Mouse (Mus musculus): ENCODE results near the gene Atp7a.
"Not testable (repeated sequence)": the region's sequence is repeated elsewhere in the genome, so short reads cannot be mapped to it uniquely, and the experiment has no call there.

The Atp7a gene

DNA sequence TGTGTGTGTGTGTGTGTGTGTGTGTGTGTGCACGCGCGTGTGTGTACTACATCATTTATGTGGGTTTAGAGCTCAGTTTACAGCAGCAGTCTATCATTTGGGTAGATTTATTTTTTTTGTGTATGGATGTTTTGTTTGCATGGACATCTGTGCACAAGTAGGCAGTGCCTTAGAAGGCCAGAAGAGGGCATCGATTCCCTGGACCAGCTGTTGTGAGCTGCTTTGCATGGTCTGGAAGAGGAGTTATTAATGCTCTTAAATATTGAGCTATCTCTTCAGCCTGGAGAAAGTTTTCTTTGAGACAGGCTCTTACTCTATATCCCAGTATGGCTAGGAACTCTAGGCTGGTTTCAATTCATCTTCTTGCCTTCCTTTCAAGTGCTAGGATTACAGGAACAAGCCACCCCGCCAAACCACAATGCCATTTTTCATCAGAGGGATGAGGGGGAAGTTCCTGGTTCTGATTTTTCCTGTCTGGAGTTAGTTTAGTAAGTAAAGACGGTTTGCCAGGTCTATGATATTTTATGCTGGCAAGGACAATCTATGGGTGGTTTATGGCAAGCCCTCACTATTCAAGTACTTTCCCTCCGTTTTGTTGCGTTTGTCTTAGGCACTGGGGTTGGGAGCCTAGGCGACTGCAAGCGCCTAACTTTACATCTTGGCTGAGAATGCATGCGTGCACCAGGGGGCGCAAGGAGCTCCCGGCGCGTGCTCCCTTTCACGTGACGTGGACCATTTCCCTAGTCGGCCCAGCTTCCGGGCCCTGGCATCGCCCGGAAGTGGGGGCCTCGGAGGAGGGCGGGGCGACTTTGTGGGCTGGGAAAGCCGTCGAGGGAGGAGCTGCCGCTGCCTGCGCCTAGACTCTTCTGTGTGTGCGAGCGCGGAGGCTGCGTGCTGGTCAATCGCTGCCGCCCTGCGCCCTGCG lies at the start of gene Atp7a:
TSS of gene Atp7a (plus strand) at position 859 of the 925 bp plus-strand sequence.
- peak; percentile 89 for DNase-seq

DNA sequence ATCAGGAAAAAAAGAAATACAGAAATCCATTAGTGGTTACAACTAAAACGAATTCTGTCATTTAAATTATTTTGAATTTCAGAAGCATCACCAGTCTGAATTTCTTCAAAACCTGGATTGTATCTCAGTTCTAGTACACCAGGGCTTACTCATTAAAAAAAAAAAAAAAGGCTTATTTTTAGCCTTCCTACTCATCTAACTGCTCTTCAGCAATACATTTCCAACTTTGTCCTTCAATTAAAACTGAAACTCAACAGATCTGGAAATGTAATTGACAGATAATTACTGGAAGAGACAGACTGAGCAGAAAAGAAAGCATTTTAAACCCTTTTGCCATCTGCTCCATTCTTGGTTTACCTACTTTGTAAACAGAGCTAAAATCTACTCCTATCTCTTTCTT lies 25.5 kb upstream of the Atp7a start:
- no peak for DNase-seq

DNA sequence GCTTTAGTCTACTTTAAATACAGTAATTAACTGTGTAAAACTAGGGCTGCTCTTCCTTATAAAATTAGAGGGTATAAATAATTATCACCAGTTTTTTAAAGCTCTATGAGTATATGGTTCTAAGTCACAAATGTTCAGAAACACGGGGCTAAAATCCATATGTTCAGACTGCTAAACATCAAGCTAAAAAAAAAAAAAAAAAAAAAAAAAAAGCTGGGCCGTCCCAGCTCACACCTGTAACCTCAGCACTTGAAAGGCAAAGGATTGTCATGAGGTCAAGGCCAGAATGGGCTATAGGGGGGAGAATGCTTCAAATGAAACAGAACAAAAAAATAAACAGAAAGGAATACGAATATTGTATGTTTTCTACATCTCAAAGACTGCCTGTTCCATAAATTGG lies 16.3 kb upstream of the Atp7a start:
- no peak for DNase-seq

DNA sequence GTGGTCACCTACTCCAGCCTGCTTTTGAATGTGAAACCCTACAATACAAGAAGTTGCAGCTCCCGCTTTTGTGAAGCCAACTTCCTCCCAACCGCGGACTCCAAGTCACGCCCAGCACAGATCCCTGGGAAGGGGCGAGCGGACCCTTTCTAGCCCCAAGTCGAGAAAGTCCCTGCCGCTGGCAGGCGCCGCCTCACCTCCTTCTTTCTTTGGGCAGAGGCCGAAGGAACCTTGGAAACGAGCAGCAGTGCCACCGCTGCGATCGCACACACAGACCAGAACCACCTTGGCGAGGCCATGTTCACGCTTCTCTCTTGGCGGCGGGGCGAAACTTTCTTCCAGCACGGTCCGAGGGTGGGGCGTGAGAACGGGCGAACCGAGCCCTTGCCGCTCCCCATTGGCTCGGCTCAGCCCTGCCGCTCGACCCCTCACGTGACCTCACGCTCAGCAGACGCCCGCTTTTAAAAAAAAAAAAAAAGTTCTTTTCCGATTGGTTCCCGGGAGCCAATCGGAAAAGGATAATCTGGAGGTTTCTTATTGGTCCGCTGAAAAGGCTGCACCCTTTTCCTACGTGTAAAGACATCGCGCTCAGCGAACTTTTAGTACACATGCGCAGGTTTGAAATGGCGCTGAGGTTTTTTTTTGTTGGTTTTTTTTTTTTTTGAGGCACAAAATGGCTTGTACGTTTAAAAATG lies 15.5 kb upstream of the Atp7a start, which contains the start of gene Magt1:
TSS of gene Magt1 (minus strand) at position 442 of the 695 bp plus-strand sequence.
- DNase-seq, result peak; percentile 86

GRCm38 (mm10) chrX:106012559-106012958 lies 14.5 kb upstream of the Atp7a start:
- no peak for DNase-seq

GRCm38 (mm10) chrX:106013217-106013616 lies 13.9 kb upstream of the Atp7a start:
- peak; percentile 60 for DNase-seq

DNA sequence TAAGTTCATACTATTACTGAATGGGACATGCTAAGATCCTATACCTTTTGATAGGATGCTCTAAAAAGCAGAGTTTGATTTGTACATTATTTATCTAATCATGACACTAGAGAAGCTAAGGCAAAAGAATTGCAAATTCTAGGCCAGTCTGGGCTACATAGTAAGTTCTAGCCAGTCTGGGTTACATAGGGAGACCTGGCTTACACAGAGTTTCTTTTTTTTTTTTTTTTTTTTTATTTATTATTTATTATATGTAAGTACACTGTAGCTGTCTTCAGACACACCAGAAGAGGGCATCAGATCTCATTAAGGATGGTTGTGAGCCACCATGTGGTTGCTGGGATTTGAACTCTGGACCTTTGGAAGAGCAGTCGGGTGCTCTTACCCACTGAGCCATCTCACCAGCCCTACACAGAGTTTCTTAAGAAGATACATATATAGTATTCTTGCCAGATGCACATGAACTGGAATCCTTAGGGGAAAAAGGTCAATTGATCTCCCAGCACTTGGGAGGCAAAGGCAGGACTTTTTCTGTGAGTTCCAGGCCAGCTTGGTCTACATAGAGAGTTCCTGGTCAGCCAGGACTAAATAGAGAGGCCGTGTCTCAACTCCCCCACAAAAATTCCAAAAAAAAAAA lies 12.2 kb upstream of the Atp7a start:
- DNase-seq, result not testable (repeated sequence)

GRCm38 (mm10) chrX:106015571-106016322 lies 11.3 kb upstream of the Atp7a start, which contains the start of gene Cox7b:
Cox7b (plus strand) TSS chrX:106015700.
- DNase-seq, result peak; percentile 72

- DNase-seq, result no peak
These were observed 10.0 kb upstream of the Atp7a start for GRCm38 (mm10) chrX:106017102-106017501.

DNA sequence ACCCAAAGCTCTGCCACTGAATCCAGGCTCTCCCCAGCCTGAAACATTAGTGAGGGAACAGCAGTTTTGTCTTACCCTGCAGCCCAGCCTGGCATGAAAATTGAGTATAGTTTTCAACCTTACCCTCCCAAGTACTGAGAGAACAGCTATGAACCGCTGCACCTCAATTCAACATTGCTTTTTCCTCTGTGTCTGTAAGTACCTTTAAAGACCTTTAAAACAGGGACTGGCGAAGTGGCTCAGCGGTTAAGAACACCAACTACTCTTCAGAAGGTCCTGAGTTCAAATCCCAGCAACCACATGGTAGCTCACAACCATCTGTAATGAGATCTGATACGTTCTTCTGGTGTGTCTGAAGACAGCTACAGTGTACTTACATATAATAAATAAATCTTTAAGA lies 9.6 kb upstream of the Atp7a start:
- no peak for DNase-seq

DNA sequence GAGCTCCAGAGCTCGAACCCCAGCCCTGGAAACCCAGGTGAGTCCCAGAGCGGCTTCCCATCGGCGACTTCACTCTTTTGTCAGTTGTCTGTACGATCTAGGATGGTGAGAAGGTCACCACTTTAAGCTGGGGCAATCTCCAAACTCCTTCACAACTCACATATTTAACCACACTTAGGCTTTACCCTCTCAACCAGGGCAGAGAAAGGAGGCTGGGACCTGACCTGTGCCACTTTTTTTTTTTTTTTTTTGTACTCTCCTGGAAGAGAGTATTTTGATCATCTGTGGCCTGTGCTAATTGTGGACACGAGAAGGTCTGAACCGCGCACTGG lies 233 bp downstream of the Atp7a start:
- DNase-seq, result no peak

GRCm38 (mm10) chrX:106030176-106030575 lies 3.1 kb downstream of the Atp7a start:
- DNase-seq, result no peak

GRCm38 (mm10) chrX:106031124-106031523 lies 4.0 kb downstream of the Atp7a start:
- DNase-seq, result no peak

GRCm38 (mm10) chrX:106035727-106036126 lies 8.7 kb downstream of the Atp7a start:
- DNase-seq, result no peak

GRCm38 (mm10) chrX:106037185-106037752 lies 10.2 kb downstream of the Atp7a start:
- DNase-seq, result no peak

- DNase-seq, result no peak
These were observed 17.0 kb downstream of the Atp7a start for GRCm38 (mm10) chrX:106043863-106044617.

- no peak for DNase-seq
These were observed 18.4 kb downstream of the Atp7a start for GRCm38 (mm10) chrX:106045455-106045854.

DNA sequence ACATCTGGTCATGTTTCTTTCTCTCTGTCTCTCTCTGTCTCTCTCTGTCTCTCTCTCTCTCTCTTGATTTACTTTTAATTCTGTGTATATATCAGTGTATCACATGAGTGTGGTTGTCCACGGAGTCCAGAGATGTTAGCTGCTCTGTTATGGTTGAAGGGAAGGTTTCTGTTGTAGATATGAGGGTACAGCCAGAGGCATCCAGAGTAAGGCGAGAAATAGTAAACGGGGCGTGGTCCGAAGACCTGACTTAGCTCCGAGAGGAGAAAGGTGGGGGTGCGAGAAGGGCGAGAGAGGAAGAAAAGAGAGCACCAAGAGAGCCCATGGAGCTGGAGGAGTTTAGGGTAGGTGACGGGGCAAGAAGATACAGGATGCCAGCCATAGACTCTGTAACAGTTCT lies 18.9 kb downstream of the Atp7a start:
- DNase-seq, result no peak

- DNase-seq, result no peak
These were observed 21.1 kb downstream of the Atp7a start for GRCm38 (mm10) chrX:106048191-106048590.

DNA sequence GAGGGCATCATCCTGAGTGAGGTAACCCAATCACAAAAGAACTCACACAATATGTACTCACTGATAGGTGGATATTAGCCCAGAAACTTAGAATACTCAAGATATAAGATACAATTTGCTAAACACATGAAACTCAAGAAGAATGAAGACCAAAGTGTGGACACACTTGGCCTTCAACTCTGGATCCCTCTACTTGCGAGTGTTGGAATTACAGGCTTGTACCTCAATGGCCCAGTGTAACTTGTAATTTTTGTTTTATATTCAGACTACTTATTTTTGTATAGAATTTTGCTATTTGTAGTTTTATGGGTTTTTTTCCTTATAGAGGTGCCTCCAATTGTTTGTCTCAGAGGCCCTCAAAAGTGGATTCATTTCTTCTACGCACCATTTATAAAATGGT lies 50.8 kb downstream of the Atp7a start:
- DNase-seq, result not testable (repeated sequence)

DNA sequence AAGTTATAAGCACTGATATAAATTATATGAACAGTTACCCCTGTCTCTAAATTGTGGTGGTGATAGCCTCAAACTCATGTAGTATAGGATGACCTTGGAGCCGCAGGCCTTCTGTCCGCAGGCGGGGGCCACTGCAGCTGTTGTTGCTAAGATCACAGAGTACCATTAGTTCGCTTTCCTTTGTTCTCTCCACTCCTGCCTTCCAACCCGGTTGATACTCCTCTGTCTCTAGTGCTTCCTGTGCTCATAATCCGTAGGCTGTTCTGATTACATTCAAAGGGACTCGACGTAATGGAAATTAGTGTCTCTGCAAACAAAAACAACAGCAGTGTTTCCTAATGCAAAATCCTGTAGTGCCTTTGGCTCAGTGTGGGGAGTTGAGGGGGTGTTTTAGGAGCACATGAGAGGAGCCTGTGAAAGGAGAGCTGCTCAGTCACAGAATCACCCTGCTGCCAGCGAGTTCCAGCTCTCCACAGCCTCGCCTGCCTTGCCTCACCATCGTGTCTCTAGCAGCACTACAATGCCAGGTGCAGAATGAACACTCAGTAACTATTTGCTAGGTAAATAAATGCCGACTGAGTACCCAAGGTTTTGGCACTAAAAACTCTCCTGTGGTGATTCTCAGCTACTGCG lies 53.9 kb downstream of the Atp7a start:
- no peak for DNase-seq

All from kidney, adult 18-20 months (tissue).